Mouse (Mus musculus) intestine, postnatal 0 days (tissue): ENCODE measurements around the gene Itgb1bp1. TPM values are rescaled to one million over a fixed set of nuclear protein-coding genes. Genes with fewer than 3 reads are reported as not detected.
A peak's percentile ranks its signal among the peaks of the same experiment; 100 is the strongest.

Experiments used
- ATAC-seq: fragments of 200-750 bp; cut with Nextera tagmentation; 2 replicates; pipeline ENCODE4 v1.8.0; 2017; ENCODE audit warnings: mild to moderate bottlenecking, moderate TSS enrichment, moderate library complexity
- H3K27ac ChIP-seq: fragments of 300-500 bp; sonication (generic); 2 replicates; pipeline ENCODE4 v1.5.1; 2014; ENCODE audit warnings: mild to moderate bottlenecking, low read depth, low read length, moderate library complexity
- H3K27me3 ChIP-seq: fragments of 300-500 bp; sonication (generic); replicated peaks from 2 replicates; pipeline ENCODE4 v1.6.1; 2014; ENCODE audit warnings: low read length, mixed read lengths; ENCODE audit not compliant: control insufficient read depth, insufficient read depth
- H3K36me3 ChIP-seq: fragments of 300-500 bp; sonication (generic); 2 replicates; pipeline ENCODE4 v1.6.1; 2014; ENCODE audit warnings: mild to moderate bottlenecking, moderate library complexity; ENCODE audit not compliant: control insufficient read depth, insufficient read depth
- H3K4me1 ChIP-seq: fragments of 300-500 bp; sonication (generic); replicated peaks from 2 replicates; pipeline ENCODE4 v1.6.1; 2014; ENCODE audit warnings: antibody characterized with exemption, low read length, mixed read lengths; ENCODE audit not compliant: control insufficient read depth, insufficient read depth
- H3K4me2 ChIP-seq: fragments of 300-500 bp; sonication (generic); replicated peaks from 2 replicates; pipeline ENCODE4 v1.6.1; 2014; ENCODE audit warnings: low read depth, mild to moderate bottlenecking, moderate library complexity
- H3K4me3 ChIP-seq: fragments of 300-500 bp; sonication (generic); 2 replicates; pipeline ENCODE4 v1.5.1; 2014; ENCODE audit warnings: low read depth, low read length
- H3K9ac ChIP-seq: fragments of 300-500 bp; sonication (generic); 2 replicates; pipeline ENCODE4 v1.6.1; 2014; ENCODE audit warnings: mild to moderate bottlenecking, low read depth, low read length
- H3K9me3 ChIP-seq: fragments of 300-500 bp; sonication (generic); 2 replicates; pipeline ENCODE4 v1.6.1; 2016; ENCODE audit warnings: mixed run types; ENCODE audit not compliant: control insufficient read depth
- CTCF ChIP-seq: sonication (generic); IDR thresholded peaks from 2 replicates; pipeline ENCODE4 v1.5.1; 2016; ENCODE audit warnings: low read depth, mild to moderate bottlenecking, control low read depth, antibody characterized with exemption, moderate library complexity
- WGBS: fragments of 180-500 bp; shearing (Covaris S2); extraction: QIAGEN DNeasy Blood & Tissue Kit; methylation state at CpG from one replicate; pipeline ENCODE4 v1.1.7; 2014; 5-methylcytosine and 5-hydroxymethylcytosine counted together
- polyA plus RNA-seq: library from polyadenylated mRNA; unstranded; fragments of >200 nt; fragmentation: Nextera tagmentation; extraction: Ambion mirVana; gene quantifications from 2 replicates; pipeline ENCODE4 v1.2.1, GENCODE M21; 2015

Gene Itgb1bp1
- polyA plus RNA-seq, 1 experiment from 2014 or later: 34.4 TPM

- no peak overlapping the region for H3K9ac ChIP-seq
- no peak overlapping the region for H3K4me2 ChIP-seq
- ATAC-seq: no peak
- no peaks in the 10 kb centered on the region for H3K4me1 ChIP-seq
- H3K27me3 ChIP-seq: no peaks in the 10 kb centered on the region
- no peak overlapping the region for H3K27ac ChIP-seq
- peaks cover 27% of the 10 kb centered on the region for H3K36me3 ChIP-seq
- H3K9me3 ChIP-seq: no peaks in the 10 kb centered on the region
- 91% methylated on average over 7 of the region's 7 CpGs for WGBS
- no peak overlapping the region for H3K4me3 ChIP-seq
- no peak for TF ChIP-seq CTCF
Measured at GRCm38 (mm10) chr12:21274446-21274845, 11.6 kb downstream of the Itgb1bp1 start.

- H3K36me3 ChIP-seq: peaks cover 54% of the 10 kb centered on the region
- no peaks in the 10 kb centered on the region for H3K27me3 ChIP-seq
- WGBS: 90% methylated on average over 8 of the region's 8 CpGs
- ATAC-seq: no peak
- H3K27ac ChIP-seq: no peak overlapping the region
- H3K4me3 ChIP-seq: no peak overlapping the region
- H3K4me2 ChIP-seq: no peak overlapping the region
- H3K4me1 ChIP-seq: no peaks in the 10 kb centered on the region
- no peak overlapping the region for H3K9ac ChIP-seq
- no peaks in the 10 kb centered on the region for H3K9me3 ChIP-seq
- no peak for TF ChIP-seq CTCF
Measured at GRCm38 (mm10) chr12:21268083-21268616, 17.9 kb downstream of the Itgb1bp1 start.

- Histone ChIP-seq H3K4me2 (no peak overlapping the region), H3K27me3 (no peaks in the 10 kb centered on the region), H3K4me1 (no peaks in the 10 kb centered on the region), H3K27ac (no peak overlapping the region), H3K4me3 (no peak overlapping the region), H3K9me3 (no peaks in the 10 kb centered on the region), H3K36me3 (peaks cover 50% of the 10 kb centered on the region), H3K9ac (no peak overlapping the region)
- 83% methylated on average over 2 of the region's 2 CpGs for WGBS
- ATAC-seq: no peak
- TF ChIP-seq CTCF: no peak
Measured at GRCm38 (mm10) chr12:21266784-21267098, 19.3 kb downstream of the Itgb1bp1 start.

GRCm38 (mm10) chr12:21265946-21266783 lies 19.9 kb downstream of the Itgb1bp1 start:
- 56% methylated on average over 14 of the region's 14 CpGs for WGBS
- Histone ChIP-seq H3K36me3 (peaks cover 44% of the 10 kb centered on the region), H3K9ac (no peak overlapping the region), H3K9me3 (no peaks in the 10 kb centered on the region), H3K27me3 (no peaks in the 10 kb centered on the region), H3K4me1 (no peaks in the 10 kb centered on the region), H3K27ac (no peak overlapping the region), H3K4me3 (no peak overlapping the region), H3K4me2 (no peak overlapping the region)
- ATAC-seq: peak; percentile 39; the same call in 1 of the 2 replicates
- peak; percentile 87 for TF ChIP-seq CTCF

GRCm38 (mm10) chr12:21265501-21265900 lies 20.6 kb downstream of the Itgb1bp1 start:
- WGBS: 83% methylated on average over 4 of the region's 4 CpGs
- no peaks in the 10 kb centered on the region for H3K4me1 ChIP-seq
- peaks cover 37% of the 10 kb centered on the region for H3K36me3 ChIP-seq
- H3K27ac ChIP-seq: no peak overlapping the region
- H3K27me3 ChIP-seq: no peaks in the 10 kb centered on the region
- no peak for TF ChIP-seq CTCF
- no peak overlapping the region for H3K4me3 ChIP-seq
- H3K4me2 ChIP-seq: no peak overlapping the region
- H3K9ac ChIP-seq: no peak overlapping the region
- H3K9me3 ChIP-seq: no peaks in the 10 kb centered on the region
- no peak for ATAC-seq

- Histone ChIP-seq H3K36me3 (peaks cover 37% of the 10 kb centered on the region), H3K27me3 (no peaks in the 10 kb centered on the region), H3K4me2 (no peak overlapping the region), H3K4me3 (no peak overlapping the region), H3K27ac (peak overlapping the region; percentile 46; the same call in 1 of the 2 replicates), H3K9me3 (no peaks in the 10 kb centered on the region), H3K4me1 (no peaks in the 10 kb centered on the region), H3K9ac (no peak overlapping the region)
- no peak for ATAC-seq
- TF ChIP-seq CTCF: no peak
- WGBS: 55% methylated on average over 3 of the region's 3 CpGs
Measured at GRCm38 (mm10) chr12:21264970-21265369, 21.1 kb downstream of the Itgb1bp1 start.
